Mouse (Mus musculus): ENCODE measurements around the gene Napb. TPM values are rescaled to one million over a fixed set of nuclear protein-coding genes. Genes with fewer than 3 reads are reported as not detected.

Napb gene
- polyA plus RNA-seq, 1 experiment from 2014 or later, result 2.5 TPM

DNA sequence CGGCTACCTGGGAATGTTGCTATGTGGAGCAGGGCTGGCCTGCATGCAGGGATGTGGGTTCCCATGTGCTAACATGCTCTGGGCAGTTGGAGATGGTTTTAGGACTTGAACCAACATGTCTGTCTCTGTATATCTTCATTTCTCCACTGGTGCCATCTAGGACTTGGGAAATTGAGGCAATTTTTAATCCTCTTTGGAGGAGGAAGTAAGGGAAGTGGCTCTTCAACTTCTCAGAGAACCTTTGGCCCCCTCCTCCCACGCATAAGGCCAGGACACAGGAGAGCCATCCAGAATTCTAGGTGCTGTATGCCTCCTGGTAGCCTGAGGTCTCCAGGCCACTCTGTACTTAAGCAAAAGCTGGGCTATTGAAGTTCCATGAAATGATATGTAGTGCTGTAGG lies 47.3 kb downstream of the Napb start:
- Histone ChIP-seq H3K36me3 (peaks cover 41% of the 10 kb centered on the region), H3K4me2 (no peak overlapping the region), H3K9ac (no peak overlapping the region), H3K27me3 (no peaks in the 10 kb centered on the region), H3K4me1 (peaks cover 15% of the 10 kb centered on the region), H3K27ac (no peak overlapping the region), H3K9me3 (no peaks in the 10 kb centered on the region), H3K4me3 (no peak overlapping the region)
- ATAC-seq (ENCODE audit: borderline replicate concordance, extremely low read depth, low FRiP score, low TSS enrichment), result no peak
- WGBS, result 91% methylated on average over 2 of the region's 2 CpGs

DNA sequence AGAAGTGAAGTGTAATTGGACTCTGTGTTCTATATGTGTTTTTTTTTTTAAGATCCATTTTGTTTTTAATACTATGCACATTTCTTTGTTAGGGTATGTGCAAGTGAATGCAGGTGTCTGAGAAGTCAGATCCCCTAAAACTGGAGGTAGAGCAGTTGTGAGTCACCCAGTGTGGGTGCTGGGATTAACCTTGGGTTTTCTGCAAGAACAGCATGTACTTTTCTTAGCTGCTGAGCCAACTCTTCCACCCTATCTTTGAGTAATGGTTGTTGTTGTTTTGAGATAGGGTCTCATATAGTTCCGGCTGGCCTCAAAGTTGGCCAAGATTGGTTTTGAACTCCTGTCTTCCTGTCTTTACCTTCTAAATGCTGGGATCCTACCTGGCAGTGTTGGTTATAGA lies 49.2 kb downstream of the Napb start:
- no peak for ATAC-seq (ENCODE audit: borderline replicate concordance, extremely low read depth, low FRiP score, low TSS enrichment)
- no peak overlapping the region for H3K27ac ChIP-seq
- no peaks in the 10 kb centered on the region for H3K9me3 ChIP-seq
- no peak overlapping the region for H3K4me3 ChIP-seq
- peaks cover 31% of the 10 kb centered on the region for H3K36me3 ChIP-seq
- no peak overlapping the region for H3K4me2 ChIP-seq
- H3K9ac ChIP-seq, result no peak overlapping the region
- H3K27me3 ChIP-seq, result no peaks in the 10 kb centered on the region
- H3K4me1 ChIP-seq, result peaks cover 33% of the 10 kb centered on the region
- WGBS, result 86% methylated on average over 1 of the region's 1 CpGs

DNA sequence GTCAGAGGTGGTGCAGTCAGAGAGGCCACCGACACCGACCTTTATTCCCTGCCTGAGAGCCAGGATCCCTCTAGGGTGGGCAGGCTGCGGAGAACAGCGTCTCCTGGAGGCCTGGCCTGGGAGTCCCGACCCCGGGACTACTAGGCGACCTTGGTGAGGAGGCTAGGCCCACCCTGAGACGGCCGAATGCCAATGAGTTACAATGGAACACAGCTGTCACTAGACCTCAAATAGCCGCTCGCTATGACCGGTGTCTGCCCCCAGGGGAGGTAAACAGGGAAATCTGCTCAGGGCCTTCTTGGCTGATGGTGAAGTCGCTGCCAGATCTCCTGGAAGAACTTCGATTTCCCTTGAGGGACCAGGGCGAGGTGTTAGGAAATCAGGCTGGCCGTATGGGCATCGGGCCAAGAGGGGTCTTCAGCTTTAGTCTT lies 50.8 kb downstream of the Napb start:
- Histone ChIP-seq H3K27ac (peak overlapping the region; percentile 51), H3K4me3 (peak overlapping the region; percentile 68), H3K9me3 (no peaks in the 10 kb centered on the region), H3K36me3 (peaks cover 29% of the 10 kb centered on the region), H3K4me1 (peaks cover 46% of the 10 kb centered on the region), H3K9ac (peak overlapping the region; percentile 74), H3K4me2 (peak overlapping the region; percentile 85), H3K27me3 (no peaks in the 10 kb centered on the region)
- ATAC-seq (ENCODE audit: borderline replicate concordance, extremely low read depth, low FRiP score, low TSS enrichment), result peak; percentile 56
- WGBS, result 3% methylated on average over 17 of the region's 17 CpGs

DNA sequence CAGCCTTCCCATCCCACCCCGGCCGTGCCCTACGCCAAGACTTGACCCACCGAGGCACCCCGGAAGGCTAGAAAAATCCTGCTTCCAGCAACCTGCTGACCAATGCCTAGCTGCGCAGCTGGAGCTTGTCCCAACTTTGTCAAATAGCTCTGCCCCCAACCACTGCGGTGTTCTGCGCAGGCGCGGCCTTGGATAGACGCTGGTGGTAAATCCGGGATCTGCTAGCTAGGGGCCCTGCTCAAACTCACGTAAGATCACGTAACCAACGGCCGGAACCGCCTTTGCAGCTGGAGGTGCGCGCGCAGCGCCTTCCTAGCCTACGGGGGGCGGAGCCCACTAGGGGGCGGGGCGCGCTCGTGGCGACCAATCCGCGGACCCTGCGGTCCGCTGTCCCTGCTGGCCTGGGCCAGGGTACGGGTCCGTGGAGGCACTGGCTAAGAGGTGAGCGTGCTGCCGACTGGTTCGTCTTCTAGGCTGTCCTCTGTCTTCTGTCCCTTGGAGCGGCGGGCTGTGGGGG lies 51.4 kb downstream of the Napb start, which contains the start of gene Gzf1:
TSS of gene Gzf1 (plus strand) at position 249 of the 517 bp plus-strand sequence.
- Histone ChIP-seq H3K9me3 (no peaks in the 10 kb centered on the region), H3K4me2 (peak within 1 kb of the TSS; percentile 85), H3K36me3 (peaks cover 32% of the 10 kb centered on the region), H3K4me1 (peaks cover 46% of the 10 kb centered on the region), H3K4me3 (peak within 1 kb of the TSS; percentile 68), H3K9ac (peak within 1 kb of the TSS; percentile 74), H3K27ac (peak within 1 kb of the TSS; percentile 82), H3K27me3 (no peaks in the 10 kb centered on the region)
- under 1% methylated on average over 39 of the region's 39 CpGs for WGBS
- peak; percentile 97 for ATAC-seq (ENCODE audit: borderline replicate concordance, extremely low read depth, low FRiP score, low TSS enrichment)

DNA sequence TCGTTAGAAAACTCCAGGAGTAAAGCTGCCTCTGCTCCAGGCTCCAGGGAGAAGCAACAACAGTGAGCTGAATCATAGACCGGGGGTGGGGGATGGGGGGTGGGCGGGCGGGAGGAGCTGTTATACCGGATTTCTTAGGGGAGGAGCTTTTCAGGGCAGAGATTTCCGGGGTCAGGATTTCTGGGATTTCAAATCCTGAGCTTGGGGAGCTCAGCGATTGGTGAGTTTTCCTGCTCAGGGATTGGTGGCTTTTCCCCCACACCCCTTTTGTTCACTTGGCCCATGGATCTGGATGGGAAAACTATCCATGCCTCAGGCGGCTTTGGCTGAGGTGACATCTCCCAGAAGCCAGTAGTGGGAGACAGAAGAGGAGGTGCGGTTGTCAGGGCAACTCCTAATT lies 52.9 kb downstream of the Napb start:
- H3K4me3 ChIP-seq, result no peak overlapping the region
- H3K27me3 ChIP-seq, result no peaks in the 10 kb centered on the region
- H3K27ac ChIP-seq, result peak overlapping the region; percentile 82
- 0 out of 2 replicates have a peak, but pooled peaks have one; percentile 7 for ATAC-seq (ENCODE audit: borderline replicate concordance, extremely low read depth, low FRiP score, low TSS enrichment)
- peaks cover 49% of the 10 kb centered on the region for H3K4me1 ChIP-seq
- 0 out of 2 replicates have a peak overlapping the region, but pooled peaks have one; percentile 0 for H3K9ac ChIP-seq
- peak overlapping the region; percentile 85 for H3K4me2 ChIP-seq
- peaks cover 31% of the 10 kb centered on the region for H3K36me3 ChIP-seq
- no peaks in the 10 kb centered on the region for H3K9me3 ChIP-seq
- WGBS, result 8% methylated on average over 9 of the region's 9 CpGs

DNA sequence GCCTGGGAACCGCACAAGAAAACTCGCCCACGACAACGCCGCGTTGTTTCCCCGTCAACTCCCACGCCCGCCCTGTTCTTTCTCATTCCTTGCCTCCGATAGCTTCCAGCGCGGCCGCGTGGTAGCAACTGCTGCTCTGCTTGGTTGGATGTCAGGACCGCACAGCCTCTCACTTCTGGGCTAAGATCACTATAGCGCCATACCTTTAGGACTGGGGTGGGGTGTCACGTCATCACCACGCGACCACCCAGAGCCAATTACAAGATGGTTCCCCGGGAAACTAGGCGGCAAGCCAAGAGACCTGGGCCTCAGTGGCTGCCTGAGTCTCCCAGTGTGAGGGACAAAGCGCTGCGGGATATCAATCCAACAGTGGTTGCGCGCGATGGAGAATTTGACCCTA lies 54.5 kb downstream of the Napb start:
- ATAC-seq (ENCODE audit: borderline replicate concordance, extremely low read depth, low FRiP score, low TSS enrichment), result no peak
- Histone ChIP-seq H3K27ac (peak overlapping the region; percentile 34; the same call in 1 of the 2 replicates), H3K4me1 (peaks cover 62% of the 10 kb centered on the region)

DNA sequence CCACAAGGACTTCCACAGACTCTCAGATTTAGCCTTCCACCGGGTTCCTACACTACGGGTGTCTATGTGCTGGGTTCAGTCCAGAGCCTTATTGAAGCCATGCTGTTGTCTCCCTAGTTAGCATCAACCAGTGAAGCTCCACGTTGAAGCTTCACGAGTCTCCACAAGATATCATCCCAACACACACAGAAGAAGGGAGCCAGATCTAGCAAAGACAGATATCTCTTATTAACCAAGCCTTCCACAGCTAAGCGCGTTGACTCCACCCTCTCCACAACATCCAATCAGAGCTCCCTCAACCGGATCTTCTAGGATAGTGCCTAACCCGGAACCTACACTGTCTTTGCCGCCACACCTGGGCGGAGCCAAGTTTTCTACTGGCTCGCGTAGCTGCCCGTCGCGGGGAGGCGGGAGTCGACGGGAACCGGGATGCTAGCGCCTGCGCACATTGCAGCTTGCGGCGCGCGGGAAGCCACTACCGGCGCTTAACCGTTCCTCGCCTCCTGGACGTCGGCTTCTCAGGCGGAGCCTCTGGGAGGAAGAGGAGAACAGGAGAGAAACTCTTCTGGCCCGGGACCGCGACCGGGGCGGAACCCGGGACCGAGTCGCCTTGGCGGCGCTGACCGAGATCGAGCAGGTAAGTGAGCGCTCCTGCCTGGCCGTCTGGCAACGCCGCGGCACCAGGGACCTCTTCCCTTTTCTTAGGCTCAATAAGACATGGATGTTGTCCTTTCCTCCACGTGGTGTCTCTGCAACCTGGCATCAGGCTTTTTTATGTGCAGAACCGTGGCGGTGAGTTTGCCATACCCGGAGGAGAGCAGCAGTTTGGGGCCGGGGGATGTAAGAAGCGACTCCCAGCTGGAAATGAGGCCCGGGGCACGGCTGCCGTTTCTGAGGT lies 59.8 kb downstream of the Napb start, which contains the start of gene Nxt1:
TSS of gene Nxt1 (plus strand) at position 403 of the 898 bp plus-strand sequence.
- no peaks in the 10 kb centered on the region for H3K9me3 ChIP-seq
- H3K27me3 ChIP-seq, result no peaks in the 10 kb centered on the region
- H3K27ac ChIP-seq, result peak within 1 kb of the TSS; percentile 76
- H3K9ac ChIP-seq, result peak within 1 kb of the TSS; percentile 89
- peaks cover 22% of the 10 kb centered on the region for H3K36me3 ChIP-seq
- H3K4me2 ChIP-seq, result peak within 1 kb of the TSS; percentile 76
- peak; percentile 100 for ATAC-seq (ENCODE audit: borderline replicate concordance, extremely low read depth, low FRiP score, low TSS enrichment)
- WGBS, result 1% methylated on average over 58 of the region's 58 CpGs
- peak within 1 kb of the TSS; percentile 86 for H3K4me3 ChIP-seq
- peaks cover 27% of the 10 kb centered on the region for H3K4me1 ChIP-seq

More for the DNA sequence above, 54.5 kb downstream of the Napb start:
- Histone ChIP-seq H3K4me2 (peak overlapping the region; percentile 54), H3K4me3 (peak overlapping the region; percentile 37), H3K27me3 (no peaks in the 10 kb centered on the region), H3K9me3 (no peaks in the 10 kb centered on the region), H3K9ac (peak overlapping the region; percentile 17; the same call in 1 of the 2 replicates), H3K36me3 (peaks cover 22% of the 10 kb centered on the region)
- 16% methylated on average over 26 of the region's 26 CpGs for WGBS

DNA sequence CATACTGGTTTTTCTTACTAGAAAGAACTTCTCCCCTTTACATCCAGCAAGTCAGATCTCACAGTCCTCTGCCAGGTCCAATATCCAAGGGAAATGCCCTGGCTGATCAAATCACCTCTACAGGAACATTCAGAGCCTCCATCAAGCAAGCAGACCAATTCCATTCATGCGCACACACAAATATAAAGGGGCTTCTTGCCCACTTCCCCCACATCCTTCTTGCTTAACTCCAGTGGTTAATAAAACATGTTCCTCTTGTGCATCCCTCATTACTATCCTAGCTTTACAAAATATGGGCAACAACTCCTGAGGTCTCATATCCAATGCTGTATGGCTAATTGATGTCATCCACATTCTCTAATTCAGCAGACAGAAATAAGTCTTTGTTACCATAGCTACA lies 68.8 kb downstream of the Napb start:
- H3K9ac ChIP-seq, result no peak overlapping the region
- no peaks in the 10 kb centered on the region for H3K4me1 ChIP-seq
- H3K9me3 ChIP-seq, result no peaks in the 10 kb centered on the region
- WGBS, result 91% methylated on average over 1 of the region's 1 CpGs
- no peak overlapping the region for H3K4me2 ChIP-seq
- no peak overlapping the region for H3K4me3 ChIP-seq
- no peaks in the 10 kb centered on the region for H3K27me3 ChIP-seq
- no peak overlapping the region for H3K27ac ChIP-seq
- H3K36me3 ChIP-seq, result no peaks in the 10 kb centered on the region
- ATAC-seq (ENCODE audit: borderline replicate concordance, extremely low read depth, low FRiP score, low TSS enrichment), result no peak

DNA sequence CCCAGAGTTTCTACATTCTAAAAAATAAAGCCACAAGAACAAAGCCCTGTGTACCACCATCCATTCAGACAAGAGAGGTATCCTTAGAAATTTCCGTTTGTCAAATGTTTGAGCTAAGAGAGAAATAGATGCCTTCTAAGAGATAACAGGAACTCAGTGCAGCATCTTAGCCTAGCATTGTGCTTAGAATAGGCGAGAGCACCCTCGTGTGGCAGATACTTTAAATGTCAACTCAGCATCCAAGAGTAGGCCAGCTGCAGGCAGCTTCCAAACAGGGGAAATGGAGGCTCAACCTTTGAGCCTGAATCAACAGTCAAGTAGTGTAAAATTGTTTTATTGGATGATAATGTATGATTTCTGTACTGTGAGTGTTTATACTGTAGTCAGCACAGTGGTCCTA lies 77.3 kb downstream of the Napb start:
- Histone ChIP-seq H3K9ac (no peak overlapping the region), H3K36me3 (no peaks in the 10 kb centered on the region), H3K27ac (no peak overlapping the region), H3K4me2 (no peak overlapping the region), H3K9me3 (no peaks in the 10 kb centered on the region), H3K4me3 (no peak overlapping the region), H3K4me1 (no peaks in the 10 kb centered on the region), H3K27me3 (no peaks in the 10 kb centered on the region)
- 0% methylated on average over 3 of the region's 3 CpGs for WGBS
- ATAC-seq (ENCODE audit: borderline replicate concordance, extremely low read depth, low FRiP score, low TSS enrichment), result no peak

DNA sequence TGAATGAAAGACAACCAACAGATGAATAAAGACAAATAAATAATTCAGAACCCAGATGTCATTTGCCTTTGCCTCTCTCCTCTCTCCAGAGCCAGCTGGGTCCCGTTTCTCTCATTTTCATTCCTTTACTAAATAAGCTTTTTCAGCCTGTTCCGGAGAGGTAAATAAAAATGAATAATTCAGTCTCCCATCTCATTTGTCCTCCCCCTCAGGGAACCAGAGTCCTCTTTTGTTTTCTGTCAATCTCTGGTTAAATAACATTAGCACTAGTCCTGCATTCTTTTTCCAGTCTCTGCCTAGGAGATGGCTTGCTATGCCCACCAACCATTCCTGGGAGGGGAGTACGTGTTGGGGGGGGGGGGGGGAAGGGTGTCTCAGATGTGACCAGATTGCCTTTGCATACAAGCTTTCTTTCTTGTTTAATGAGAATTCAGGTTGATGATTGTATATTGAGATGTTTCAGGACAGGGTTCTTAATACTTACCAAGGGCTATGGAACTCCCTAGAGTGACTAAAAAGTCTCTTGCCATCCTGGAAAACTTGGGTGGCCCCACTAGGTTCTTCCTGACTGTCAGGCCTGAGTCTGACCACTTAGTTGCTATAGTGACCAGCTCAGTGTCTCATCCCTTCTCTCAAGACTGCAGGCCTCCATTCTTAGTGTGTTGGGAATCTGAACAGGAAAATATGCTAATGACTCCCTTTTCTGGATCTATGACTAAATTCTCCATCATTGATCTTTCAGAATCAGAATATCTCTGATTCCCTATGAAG lies 81.5 kb downstream of the Napb start:
- Histone ChIP-seq H3K27me3 (no peaks in the 10 kb centered on the region), H3K4me2 (no peak overlapping the region), H3K9ac (no peak overlapping the region), H3K4me1 (no peaks in the 10 kb centered on the region), H3K27ac (no peak overlapping the region), H3K36me3 (no peaks in the 10 kb centered on the region), H3K4me3 (no peak overlapping the region), H3K9me3 (no peaks in the 10 kb centered on the region)
- ATAC-seq (ENCODE audit: borderline replicate concordance, extremely low read depth, low FRiP score, low TSS enrichment), result no peak
- 32% methylated on average over 3 of the region's 3 CpGs for WGBS

DNA sequence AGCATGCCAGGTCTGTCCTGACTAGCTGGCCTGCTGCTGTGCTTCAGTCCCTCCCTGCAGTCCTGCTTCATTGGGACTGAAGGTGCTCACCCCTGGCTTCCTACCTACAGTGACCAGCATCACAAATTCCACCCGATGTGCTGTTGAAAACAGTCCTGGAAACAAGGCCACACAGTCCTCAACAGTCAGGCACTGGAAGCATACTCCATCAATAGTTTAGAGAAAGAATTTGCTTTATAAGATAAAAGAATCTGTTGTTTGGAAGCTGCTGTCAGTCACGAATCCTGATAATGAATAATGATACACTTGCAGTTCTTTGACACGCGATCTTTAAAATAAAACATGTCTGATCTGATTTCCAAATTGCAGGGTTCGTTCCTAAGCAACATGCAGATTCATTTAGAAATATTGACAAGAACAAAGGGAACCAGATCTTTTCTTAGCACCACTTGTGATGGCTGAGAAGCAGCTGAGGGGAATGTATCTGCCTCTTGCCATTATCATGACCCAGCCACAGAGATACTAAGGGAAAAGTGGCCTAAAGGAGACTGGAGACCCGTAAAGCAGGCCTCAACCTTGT lies 87.8 kb downstream of the Napb start:
- Histone ChIP-seq H3K9me3 (no peaks in the 10 kb centered on the region), H3K4me3 (no peak overlapping the region), H3K27me3 (no peaks in the 10 kb centered on the region), H3K4me2 (no peak overlapping the region), H3K27ac (no peak overlapping the region), H3K9ac (no peak overlapping the region), H3K36me3 (no peaks in the 10 kb centered on the region), H3K4me1 (no peaks in the 10 kb centered on the region)
- ATAC-seq (ENCODE audit: borderline replicate concordance, extremely low read depth, low FRiP score, low TSS enrichment), result no peak
- 71% methylated on average over 6 of the region's 6 CpGs for WGBS

All from lung, embryonic 15.5 days (tissue).